Comparison of ENCODE assay signal across 8 mouse cellular contexts in genomic region chr19:5841389-5841946, GRCm38 (mm10). TPM values are rescaled to one million over a fixed set of nuclear protein-coding genes. Genes with fewer than 3 reads are reported as not detected.
A peak's percentile ranks its signal among the peaks of the same experiment; 100 is the strongest.
DNase-seq lines count a peak whose midpoint lies in the region; ATAC-seq and TF ChIP-seq lines count a peak whose summit lies in the region.

No protein-coding gene starts in this region.

- 63% methylated on average over 4 of the region's 4 CpGs for WGBS in forebrain, embryonic 13.5 days
- 49% methylated on average over 4 of the region's 4 CpGs for whole genome bisulfite sequencing in forebrain, embryonic 16.5 days
- WGBS in embryonic facial prominence, embryonic 15.5 days = 58% methylated on average over 4 of the region's 4 CpGs
- WGBS in liver, adult 2 months = 7% methylated on average over 4 of the region's 4 CpGs

- 0 out of 2 replicates have a peak overlapping the region, but pooled peaks have one; percentile 26 for H3K27ac ChIP-seq in forebrain, embryonic 13.5 days
- no peak overlapping the region for H3K27ac ChIP-seq in forebrain, embryonic 16.5 days (ENCODE audit: low read length)
- peak overlapping the region; percentile 99 for H3K27ac ChIP-seq in embryonic facial prominence, embryonic 15.5 days (replicated peaks)
- H3K27ac ChIP-seq in liver, adult 2 months (replicated peaks; ENCODE audit: insufficient read depth, low read depth, low read length) = peak overlapping the region; percentile 69

- peak; percentile 82 for DNase-seq in liver, adult 2 months (ENCODE audit: extremely low read depth, low read depth, low spot score)
- DNase-seq in cerebellum, adult 8-10 months = no peak
- DNase-seq in gastrocnemius, postnatal 4 days (ENCODE audit: low spot score in 2 of 2) = no peak
- DNase-seq in gastrocnemius, postnatal 36 days = no peak

- H3K4me1 ChIP-seq in forebrain, embryonic 13.5 days = peaks cover 48% of the 10 kb centered on the region
- peaks cover 25% of the 10 kb centered on the region for H3K4me1 ChIP-seq in forebrain, embryonic 16.5 days (replicated peaks; ENCODE audit: control insufficient read depth, insufficient read depth, low read length)
- peaks cover 67% of the 10 kb centered on the region for H3K4me1 ChIP-seq in embryonic facial prominence, embryonic 15.5 days
- peaks cover 12% of the 10 kb centered on the region for H3K4me1 ChIP-seq in liver, adult 2 months (ENCODE audit: control insufficient read depth, insufficient read depth, low read length)

- intact Hi-C loops in gastrocnemius, postnatal 36 days (cut with DNase I) = no loop called here

- H3K4me2 ChIP-seq in forebrain, embryonic 13.5 days = no peak overlapping the region
- H3K4me2 ChIP-seq in forebrain, embryonic 16.5 days (ENCODE audit: low read length) = no peak overlapping the region
- H3K4me2 ChIP-seq in embryonic facial prominence, embryonic 15.5 days (replicated peaks) = peak overlapping the region; percentile 63

- no peak for TF ChIP-seq CTCF in C2C12 (IDR thresholded peaks at IDR 0.05; ENCODE audit: control insufficient read depth, insufficient read depth, insufficient read length)
- peak; percentile 26 for TF ChIP-seq CTCF in liver, adult 2 months (IDR thresholded peaks at IDR 0.05; ENCODE audit: low read depth, low read length)

- peaks cover 88% of the 10 kb centered on the region for H3K79me2 ChIP-seq in C2C12 (ENCODE audit: control insufficient read depth, insufficient read depth)
- H3K79me2 ChIP-seq in liver, adult 2 months (ENCODE audit: control insufficient read depth, insufficient read depth, low read length) = peaks cover 13% of the 10 kb centered on the region

- H3K36me3 ChIP-seq in forebrain, embryonic 13.5 days (ENCODE audit: poor library complexity, severe bottlenecking) = no peaks in the 10 kb centered on the region
- H3K36me3 ChIP-seq in forebrain, embryonic 16.5 days (ENCODE audit: control insufficient read depth, insufficient read depth) = no peaks in the 10 kb centered on the region
- peaks cover 28% of the 10 kb centered on the region for H3K36me3 ChIP-seq in C2C12 (ENCODE audit: control insufficient read depth, insufficient read depth)
- H3K36me3 ChIP-seq in embryonic facial prominence, embryonic 15.5 days = no peaks in the 10 kb centered on the region
- no peaks in the 10 kb centered on the region for H3K36me3 ChIP-seq in liver, adult 2 months (ENCODE audit: control insufficient read depth, insufficient read depth, low read length)

- peak; percentile 76 for TF ChIP-seq POLR2A in liver, adult 2 months (IDR thresholded peaks at IDR 0.05; ENCODE audit: extremely low read depth, insufficient read depth, low read length)

- no peak overlapping the region for H3K4me3 ChIP-seq in forebrain, embryonic 13.5 days
- H3K4me3 ChIP-seq in forebrain, embryonic 16.5 days (replicated peaks; ENCODE audit: low read length) = no peak overlapping the region
- H3K4me3 ChIP-seq in C2C12 (ENCODE audit: insufficient read depth, poor library complexity, severe bottlenecking) = peak overlapping the region; percentile 100
- peak overlapping the region; percentile 45 for H3K4me3 ChIP-seq in embryonic facial prominence, embryonic 15.5 days (replicated peaks)
- peak overlapping the region; percentile 71 for H3K4me3 ChIP-seq in liver, adult 2 months (ENCODE audit: insufficient read depth, low read depth, low read length)

- H3K9ac ChIP-seq in forebrain, embryonic 13.5 days = no peak overlapping the region
- no peak overlapping the region for H3K9ac ChIP-seq in forebrain, embryonic 16.5 days (replicated peaks; ENCODE audit: low read depth, low read length)
- no peak overlapping the region for H3K9ac ChIP-seq in embryonic facial prominence, embryonic 15.5 days
- H3K9ac ChIP-seq in liver, adult 2 months (ENCODE audit: low read depth, low read length) = peak overlapping the region; percentile 61

- peaks cover 82% of the 10 kb centered on the region for H3K79me3 ChIP-seq in C2C12 (ENCODE audit: low read depth)

- H3K9me3 ChIP-seq in forebrain, embryonic 13.5 days (replicated peaks) = no peaks in the 10 kb centered on the region
- H3K9me3 ChIP-seq in forebrain, embryonic 16.5 days (ENCODE audit: control insufficient read depth, low read length) = no peaks in the 10 kb centered on the region
- no peaks in the 10 kb centered on the region for H3K9me3 ChIP-seq in embryonic facial prominence, embryonic 15.5 days (replicated peaks)

- ATAC-seq in forebrain, embryonic 13.5 days = no peak
- ATAC-seq in forebrain, embryonic 16.5 days = no peak
- no peak for ATAC-seq in embryonic facial prominence, embryonic 15.5 days (ENCODE audit: insufficient number of reproducible peaks, low FRiP score, low TSS enrichment, low read depth)

- no peaks in the 10 kb centered on the region for H3K27me3 ChIP-seq in forebrain, embryonic 13.5 days
- H3K27me3 ChIP-seq in forebrain, embryonic 16.5 days (replicated peaks; ENCODE audit: control insufficient read depth, insufficient read depth, low read length) = no peaks in the 10 kb centered on the region
- H3K27me3 ChIP-seq in C2C12 (ENCODE audit: control insufficient read depth, insufficient read depth, insufficient read length) = no peaks in the 10 kb centered on the region
- H3K27me3 ChIP-seq in embryonic facial prominence, embryonic 15.5 days = no peaks in the 10 kb centered on the region
- H3K27me3 ChIP-seq in liver, adult 2 months (ENCODE audit: control insufficient read depth, insufficient read depth, low read length) = no peaks in the 10 kb centered on the region

- H3ac ChIP-seq in C2C12 (ENCODE audit: control insufficient read depth, insufficient read length, low read depth) = peak overlapping the region; percentile 51

TF ChIP-seq in C2C12, 6 proteins besides CTCF, POLR2A, EP300 and RAD21:
- TF ChIP-seq MAX (IDR thresholded peaks at IDR 0.05) = peak; percentile 51
- no peak for TF ChIP-seq MYOD1 (IDR thresholded peaks at IDR 0.05; ENCODE audit: control insufficient read depth, insufficient read length, low read depth)
- peak; percentile 3 for TF ChIP-seq USF1 (IDR thresholded peaks at IDR 0.05; ENCODE audit: low read depth)
- no peak for TF ChIP-seq FOSL1 (IDR thresholded peaks at IDR 0.05; ENCODE audit: insufficient read depth, low read length, poor library complexity, severe bottlenecking)
- no peak for TF ChIP-seq MYOG (IDR thresholded peaks at IDR 0.05; ENCODE audit: control insufficient read depth, extremely low read depth, insufficient read length)

RNA-seq across cellular contexts. Expression of gene Frmd8, which starts 33.6 kb away (rescaled TPM):
- polyA plus RNA-seq in forebrain, embryonic 13.5 days (2015; fragmentation: Nextera tagmentation; extraction: Ambion mirVana) = 21.7 and 26.2 TPM in 2 replicates
- 20.9 and 21.5 TPM in 2 replicates for polyA plus RNA-seq in forebrain, embryonic 16.5 days (2015; fragmentation: Nextera tagmentation; extraction: Ambion mirVana)
- 44.1 TPM for polyA plus RNA-seq in C2C12 (2012; fragmentation: generic; extraction: Trizol)
- 32.5 and 37.4 TPM in 2 replicates for polyA plus RNA-seq in embryonic facial prominence, embryonic 15.5 days (2015; fragmentation: Nextera tagmentation; extraction: Ambion mirVana)
- total RNA-seq in liver, adult 2 months (2014; rRNA removed) = 5.2 and 5.9 TPM in 2 replicates
- polyA plus RNA-seq in liver, adult 2 months (2012; rRNA removed) = 10.3 and 14.2 TPM in 2 replicates
- total RNA-seq in gastrocnemius, postnatal 4 days (2021) = 10 to 100 TPM; 16.2 to 16.7 TPM
- total RNA-seq in gastrocnemius, postnatal 36 days (2021) = 1 to 10 TPM; 4.5 to 5.0 TPM

RNA-seq across cellular contexts. Expression of gene Slc25a45, which starts 36.1 kb away (rescaled TPM):
- 1.2 and 1.4 TPM in 2 replicates for polyA plus RNA-seq in forebrain, embryonic 13.5 days (2015; fragmentation: Nextera tagmentation; extraction: Ambion mirVana)
- 1.5 and 2.0 TPM in 2 replicates for polyA plus RNA-seq in forebrain, embryonic 16.5 days (2015; fragmentation: Nextera tagmentation; extraction: Ambion mirVana)
- polyA plus RNA-seq in C2C12 (2012; fragmentation: generic; extraction: Trizol) = 5.5 TPM
- 5.9 and 7.5 TPM in 2 replicates for polyA plus RNA-seq in embryonic facial prominence, embryonic 15.5 days (2015; fragmentation: Nextera tagmentation; extraction: Ambion mirVana)
- 8.6 and 13.0 TPM in 2 replicates for total RNA-seq in liver, adult 2 months (2014; rRNA removed)
- polyA plus RNA-seq in liver, adult 2 months (2012; rRNA removed) = 52.8 and 57.7 TPM in 2 replicates
- total RNA-seq in gastrocnemius, postnatal 4 days (2021) = 1 to 10 TPM; 3.7 to 3.8 TPM
- 1 to 10 TPM in 1 of 2 experiments, under 1 TPM in 1; 0.99 to 1.0 TPM for total RNA-seq in gastrocnemius, postnatal 36 days (2021)

RNA-seq across cellular contexts. Expression of gene Tigd3, which starts 52.5 kb away (rescaled TPM):
- polyA plus RNA-seq in forebrain, embryonic 13.5 days (2015; fragmentation: Nextera tagmentation; extraction: Ambion mirVana) = 13.1 and 15.5 TPM in 2 replicates
- 11.0 and 13.7 TPM in 2 replicates for polyA plus RNA-seq in forebrain, embryonic 16.5 days (2015; fragmentation: Nextera tagmentation; extraction: Ambion mirVana)
- 1.0 TPM for polyA plus RNA-seq in C2C12 (2012; fragmentation: generic; extraction: Trizol)
- 3.4 and 3.6 TPM in 2 replicates for polyA plus RNA-seq in embryonic facial prominence, embryonic 15.5 days (2015; fragmentation: Nextera tagmentation; extraction: Ambion mirVana)
- total RNA-seq in liver, adult 2 months (2014; rRNA removed) = 0.18 and 0.27 TPM in 2 replicates
- polyA plus RNA-seq in liver, adult 2 months (2012; rRNA removed) = 0.16 and 0.24 TPM in 2 replicates
- total RNA-seq in gastrocnemius, postnatal 4 days (2021) = 1 to 10 TPM; 1.5 to 2.6 TPM
- total RNA-seq in gastrocnemius, postnatal 36 days (2021) = under 1 TPM in 1 of 2 experiments, not detected in 1; 0.20 TPM

Comparison
In these comparisons a context has a peak if more than half of its experiments do, and no peak if none do; other contexts are left out.
1. H3K4me3 ChIP-seq: peak in C2C12 (single experiment), embryonic facial prominence, embryonic 15.5 days (single experiment) and liver, adult 2 months (single experiment); none in forebrain, embryonic 13.5 days (single experiment) and forebrain, embryonic 16.5 days (single experiment).